In the genomic region with DNA sequence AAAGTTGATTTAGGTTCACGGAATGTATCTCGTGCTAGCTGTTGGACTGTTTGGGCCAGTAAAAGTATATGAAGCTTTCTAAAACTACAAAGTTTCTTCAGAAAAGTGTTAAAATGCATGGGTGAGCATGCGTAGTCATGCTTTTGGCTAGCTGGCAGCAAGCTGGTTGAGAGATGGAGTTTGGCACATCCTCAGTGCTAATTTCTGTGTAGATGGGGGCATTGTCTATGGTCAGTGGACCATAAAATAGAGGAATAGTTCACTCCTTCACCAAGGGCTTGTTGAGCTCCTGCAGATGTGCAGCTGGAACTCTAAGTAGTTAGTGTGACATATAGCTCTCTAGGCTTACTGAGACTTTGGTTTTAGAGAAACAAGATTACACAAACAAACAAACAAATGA, we compare ENCODE assay signal across 20 mouse cellular contexts.
DNase-seq lines count a peak whose midpoint lies in the region; ATAC-seq and TF ChIP-seq lines count a peak whose summit lies in the region.
"Had no signal": no experiment of that assay in that cellular context is flagged by ENCODE, and none has a peak within 500 bp of the region (broad histone marks: within the 10 kb centered on the region; RNA-seq: fewer than 3 reads in every experiment).

No protein-coding gene starts in this region.

- no peaks in the 10 kb centered on the region for H3K4me1 ChIP-seq in kidney, embryonic 14.5 days (ENCODE audit: control insufficient read depth, insufficient read depth, low read length)
- no peaks in the 10 kb centered on the region for H3K4me1 ChIP-seq in intestine, postnatal 0 days (replicated peaks; ENCODE audit: control insufficient read depth, insufficient read depth, low read length)
- H3K4me1 ChIP-seq: embryonic facial prominence, embryonic 10.5 days; heart, embryonic 15.5 days; hindbrain, embryonic 13.5 days had no signal

- H3K27me3 ChIP-seq in kidney, embryonic 14.5 days (ENCODE audit: control insufficient read depth, insufficient read depth, low read length), result no peaks in the 10 kb centered on the region
- no peaks in the 10 kb centered on the region for H3K27me3 ChIP-seq in intestine, postnatal 0 days (replicated peaks; ENCODE audit: control insufficient read depth, insufficient read depth, low read length)
- H3K27me3 ChIP-seq: heart, embryonic 15.5 days; hindbrain, embryonic 13.5 days had no signal

- no peak overlapping the region for H3K9ac ChIP-seq in kidney, embryonic 14.5 days (ENCODE audit: low read depth, low read length)
- H3K9ac ChIP-seq in intestine, postnatal 0 days (ENCODE audit: low read depth, low read length), result no peak overlapping the region
- H3K9ac ChIP-seq: forebrain, postnatal 0 days; heart, embryonic 15.5 days; hindbrain, embryonic 13.5 days had no signal

- TF ChIP-seq POLR2A in brain, embryonic 14.5 days (IDR thresholded peaks at IDR 0.05; ENCODE audit: borderline replicate concordance, extremely low read depth, insufficient read depth, insufficient read length, poor library complexity, severe bottlenecking), result no peak

- ATAC-seq in kidney, embryonic 14.5 days (ENCODE audit: low FRiP score, low TSS enrichment), result no peak
- ATAC-seq in intestine, postnatal 0 days, result no peak
- ATAC-seq: forebrain, postnatal 0 days; hindbrain, postnatal 0 days had no signal

- no peak for TF ChIP-seq CTCF in brain, embryonic 14.5 days (IDR thresholded peaks at IDR 0.05; ENCODE audit: borderline replicate concordance, extremely low read depth, insufficient read depth, insufficient read length)
- no peak for TF ChIP-seq CTCF in intestine, postnatal 0 days (IDR thresholded peaks at IDR 0.05; ENCODE audit: low read depth)

- H3K27ac ChIP-seq in kidney, embryonic 14.5 days (ENCODE audit: low read depth, low read length), result no peak overlapping the region
- no peak overlapping the region for H3K27ac ChIP-seq in intestine, postnatal 0 days (ENCODE audit: low read depth, low read length)
- H3K27ac ChIP-seq: embryonic facial prominence, embryonic 10.5 days; heart, adult 2 months; heart, embryonic 15.5 days; hindbrain, embryonic 13.5 days; hindbrain, postnatal 0 days had no signal

- WGBS in kidney, embryonic 14.5 days, result 76% methylated on average over 3 of the region's 3 CpGs
- WGBS in intestine, postnatal 0 days, result 86% methylated on average over 3 of the region's 3 CpGs

- no peaks in the 10 kb centered on the region for H3K9me3 ChIP-seq in kidney, embryonic 14.5 days (ENCODE audit: control insufficient read depth, low read length)
- H3K9me3 ChIP-seq in intestine, postnatal 0 days (ENCODE audit: control insufficient read depth), result no peaks in the 10 kb centered on the region
- H3K9me3 ChIP-seq: embryonic facial prominence, embryonic 10.5 days; heart, embryonic 15.5 days; hindbrain, embryonic 13.5 days had no signal

- H3K36me3 ChIP-seq in kidney, embryonic 14.5 days (ENCODE audit: control insufficient read depth, insufficient read depth, low read length), result no peaks in the 10 kb centered on the region
- no peaks in the 10 kb centered on the region for H3K36me3 ChIP-seq in intestine, postnatal 0 days (ENCODE audit: control insufficient read depth, insufficient read depth)
- H3K36me3 ChIP-seq: embryonic facial prominence, embryonic 10.5 days; heart, embryonic 15.5 days; hindbrain, embryonic 13.5 days had no signal

- H3K4me3 ChIP-seq in kidney, embryonic 14.5 days (ENCODE audit: low read length), result no peak overlapping the region
- H3K4me3 ChIP-seq in intestine, postnatal 0 days (ENCODE audit: low read depth, low read length), result no peak overlapping the region
- H3K4me3 ChIP-seq: embryonic facial prominence, embryonic 10.5 days; heart, adult 2 months; heart, embryonic 15.5 days; hindbrain, embryonic 13.5 days had no signal

- no peak overlapping the region for H3K4me2 ChIP-seq in kidney, embryonic 14.5 days (replicated peaks; ENCODE audit: low read depth, low read length)
- H3K4me2 ChIP-seq in intestine, postnatal 0 days (replicated peaks; ENCODE audit: low read depth), result no peak overlapping the region
- H3K4me2 ChIP-seq: heart, embryonic 11.5 days; heart, embryonic 15.5 days; hindbrain, embryonic 13.5 days had no signal

- peak; percentile 11 for DNase-seq in kidney, adult 18-20 months
- DNase-seq in kidney, postnatal 25 days, result peak; percentile 27 to 50
- no peak for DNase-seq in kidney, postnatal 4 days
- peak; percentile 67 for DNase-seq in brain, embryonic 14.5 days (ENCODE audit: low read depth)
- peak; percentile 76 for DNase-seq in retina, postnatal 1 day
- DNase-seq: adrenal gland, postnatal 10 days; cerebellum, adult 11-12 months; cerebellum, adult 9-11 months; cerebellum, postnatal 36 days; forebrain, postnatal 0 days; gastrocnemius, postnatal 14 days; heart, adult 2 months; heart, postnatal 14 days had no signal

Comparison
In these comparisons a context has a peak if more than half of its experiments do, and no peak if none do; other contexts are left out.
1. DNase-seq: peak in kidney, adult 18-20 months (single experiment), kidney, postnatal 25 days (2 of 2), brain, embryonic 14.5 days (single experiment) and retina, postnatal 1 day (single experiment); none in kidney, postnatal 4 days (0 of 2).